26 mouse cellular contexts compared by ENCODE assay signal in genomic region chr1:61151742-61152141, GRCm38 (mm10).
A peak's percentile ranks its signal among the peaks of the same experiment; 100 is the strongest.
DNase-seq lines count a peak whose midpoint lies in the region; ATAC-seq lines count a peak whose summit lies in the region.
"Had no signal": no experiment of that assay in that cellular context is flagged by ENCODE, and none has a peak within 500 bp of the region (broad histone marks: within the 10 kb centered on the region; RNA-seq: fewer than 3 reads in every experiment).

No protein-coding gene starts in this region.

- no peaks in the 10 kb centered on the region for H3K9me3 ChIP-seq in heart, embryonic 10.5 days
- H3K9me3 ChIP-seq in embryonic facial prominence, embryonic 14.5 days (ENCODE audit: control insufficient read depth, low read length) = no peaks in the 10 kb centered on the region
- H3K9me3 ChIP-seq: embryonic facial prominence, embryonic 13.5 days; forebrain, embryonic 13.5 days; heart, embryonic 13.5 days; hindbrain, embryonic 13.5 days; liver, embryonic 13.5 days; midbrain, embryonic 13.5 days had no signal

- H3K4me3 ChIP-seq in heart, embryonic 10.5 days = no peak overlapping the region
- no peak overlapping the region for H3K4me3 ChIP-seq in embryonic facial prominence, embryonic 14.5 days (ENCODE audit: low read depth, low read length)
- H3K4me3 ChIP-seq: embryonic facial prominence, embryonic 13.5 days; forebrain, embryonic 13.5 days; heart, embryonic 13.5 days; hindbrain, embryonic 13.5 days; layer of hippocampus, adult 2 months; liver, embryonic 13.5 days; midbrain, embryonic 13.5 days had no signal

- H3K27me3 ChIP-seq in heart, embryonic 10.5 days (ENCODE audit: insufficient read depth, poor library complexity, severe bottlenecking) = no peaks in the 10 kb centered on the region
- no peaks in the 10 kb centered on the region for H3K27me3 ChIP-seq in embryonic facial prominence, embryonic 14.5 days (replicated peaks; ENCODE audit: control insufficient read depth, insufficient read depth, low read length)
- H3K27me3 ChIP-seq: heart, embryonic 13.5 days; hindbrain, embryonic 13.5 days; liver, embryonic 13.5 days; midbrain, embryonic 13.5 days had no signal

- H3K36me3 ChIP-seq in heart, embryonic 10.5 days = no peaks in the 10 kb centered on the region
- no peaks in the 10 kb centered on the region for H3K36me3 ChIP-seq in embryonic facial prominence, embryonic 14.5 days (ENCODE audit: control insufficient read depth, insufficient read depth, low read length)
- H3K36me3 ChIP-seq: embryonic facial prominence, embryonic 13.5 days; heart, embryonic 13.5 days; hindbrain, embryonic 13.5 days; liver, embryonic 13.5 days; midbrain, embryonic 13.5 days had no signal

- peak; percentile 33; the same call in 1 of the 2 replicates for ATAC-seq in embryonic facial prominence, embryonic 14.5 days (ENCODE audit: low read depth)
- ATAC-seq: forebrain, embryonic 13.5 days; inflammation-experienced regulatory T-cells, adult 6 months; midbrain, embryonic 13.5 days had no signal

- 48% methylated on average over 2 of the region's 2 CpGs for WGBS in heart, embryonic 10.5 days
- WGBS in embryonic facial prominence, embryonic 14.5 days = 26% methylated on average over 2 of the region's 2 CpGs

- H3K4me1 ChIP-seq in heart, embryonic 10.5 days = 0 out of 2 replicates have a peak, but pooled peaks cover 2% of the 10 kb centered on the region
- H3K4me1 ChIP-seq in embryonic facial prominence, embryonic 14.5 days (ENCODE audit: control insufficient read depth, insufficient read depth, low read length) = no peaks in the 10 kb centered on the region; the same call in 1 of the 2 replicates
- H3K4me1 ChIP-seq: embryonic facial prominence, embryonic 13.5 days; forebrain, embryonic 13.5 days; heart, embryonic 13.5 days; liver, embryonic 13.5 days; midbrain, embryonic 13.5 days had no signal

- no peak for DNase-seq in heart, embryonic 10.5 days (ENCODE audit: low spot score)
- DNase-seq in heart, postnatal 4 days = no peak
- DNase-seq in embryo, embryonic 10.5 days (ENCODE audit: low spot score) = peak; percentile 58
- peak; percentile 52 for DNase-seq in embryonic facial prominence, embryonic 14.5 days (ENCODE audit: low spot score)
- DNase-seq in mesoderm, embryonic 11.5 days (ENCODE audit: low read depth, low spot score) = peak; percentile 54
- DNase-seq in spleen, postnatal 4 days (ENCODE audit: low spot score in 2 of 2) = no peak
- DNase-seq in ovary, postnatal 14 days (ENCODE audit: low spot score) = no peak
- DNase-seq: adrenal gland, postnatal 10 days; cerebellum, adult 8-10 months; heart, postnatal 14 days; kidney, adult 2 months; kidney, postnatal 10 days; liver, embryonic 13.5 days; lung, adult 2 months; lung, postnatal 14 days; retina, postnatal 1 day; right cerebral cortex, postnatal 25 days; thymus, adult 18-20 months; thymus, postnatal 4 days had no signal

- no peak overlapping the region for H3K4me2 ChIP-seq in embryonic facial prominence, embryonic 14.5 days (ENCODE audit: low read depth, low read length)
- H3K4me2 ChIP-seq: embryonic facial prominence, embryonic 13.5 days; forebrain, embryonic 13.5 days; heart, embryonic 13.5 days; hindbrain, embryonic 13.5 days; liver, embryonic 13.5 days; midbrain, embryonic 13.5 days had no signal

- 0 out of 2 replicates have a peak overlapping the region, but pooled peaks have one; percentile 29 for H3K27ac ChIP-seq in heart, embryonic 10.5 days
- H3K27ac ChIP-seq in embryonic facial prominence, embryonic 14.5 days (replicated peaks; ENCODE audit: low read depth, low read length) = no peak overlapping the region
- H3K27ac ChIP-seq: embryonic facial prominence, embryonic 13.5 days; forebrain, embryonic 13.5 days; heart, embryonic 13.5 days; hindbrain, embryonic 13.5 days; layer of hippocampus, adult 2 months; liver, embryonic 13.5 days; midbrain, embryonic 13.5 days had no signal

- no peak overlapping the region for H3K9ac ChIP-seq in embryonic facial prominence, embryonic 14.5 days (ENCODE audit: low read depth, low read length)
- H3K9ac ChIP-seq: embryonic facial prominence, embryonic 13.5 days; forebrain, embryonic 13.5 days; heart, embryonic 13.5 days; hindbrain, embryonic 13.5 days; liver, embryonic 13.5 days; midbrain, embryonic 13.5 days had no signal

Comparison
In these comparisons a context has a peak if more than half of its experiments do, and no peak if none do; other contexts are left out.
1. DNase-seq: peak in embryo, embryonic 10.5 days (single experiment), embryonic facial prominence, embryonic 14.5 days (single experiment) and mesoderm, embryonic 11.5 days (single experiment); none in heart, embryonic 10.5 days (single experiment), heart, postnatal 4 days (single experiment), spleen, postnatal 4 days (0 of 2) and ovary, postnatal 14 days (single experiment).